Mouse (Mus musculus) lung, embryonic 14.5 days (tissue): Measurements from ENCODE around the gene Popdc3. TPM values are rescaled to one million over a fixed set of nuclear protein-coding genes. Genes with fewer than 3 reads are reported as not detected.
A peak's percentile ranks its signal among the peaks of the same experiment; 100 is the strongest.
"Not testable (repeated sequence)": the region's sequence is repeated elsewhere in the genome, so short reads cannot be mapped to it uniquely, and the experiment has no call there.

Source experiments
- ATAC-seq: fragments of 200-750 bp; cut with Nextera tagmentation; 2 replicates; pipeline ENCODE4 v1.8.0; 2017; ENCODE audit warnings: mild to moderate bottlenecking, moderate TSS enrichment, moderate library complexity; ENCODE audit not compliant: insufficient read depth
- DNase-seq: peaks from one replicate; pipeline ENCODE4 v3.0.0-alpha.2; 2015
- H3K27ac ChIP-seq: fragments of 300-500 bp; sonication (generic); 2 replicates; pipeline ENCODE4 v1.5.1; 2014; ENCODE audit warnings: low read depth, mild to moderate bottlenecking, moderate library complexity
- H3K27me3 ChIP-seq: fragments of 300-500 bp; sonication (generic); 2 replicates; pipeline ENCODE4 v1.6.1; 2014; ENCODE audit warnings: low read length, control low read depth; ENCODE audit not compliant: insufficient read depth
- H3K36me3 ChIP-seq: fragments of 300-500 bp; sonication (generic); 2 replicates; pipeline ENCODE4 v1.6.1; 2014; ENCODE audit warnings: control low read depth; ENCODE audit not compliant: insufficient read depth
- H3K4me1 ChIP-seq: fragments of 300-500 bp; sonication (generic); 2 replicates; pipeline ENCODE4 v1.6.1; 2014; ENCODE audit warnings: antibody characterized with exemption, control low read depth; ENCODE audit not compliant: insufficient read depth
- H3K4me2 ChIP-seq: fragments of 300-500 bp; sonication (generic); 2 replicates; pipeline ENCODE4 v1.6.1; 2014; ENCODE audit warnings: mild to moderate bottlenecking
- H3K4me3 ChIP-seq: fragments of 300-500 bp; sonication (generic); 2 replicates; pipeline ENCODE4 v1.5.1; 2014; ENCODE audit warnings: low read depth, low read length
- H3K9ac ChIP-seq: fragments of 300-500 bp; sonication (generic); 2 replicates; pipeline ENCODE4 v1.6.1; 2014
- H3K9me3 ChIP-seq: fragments of 300-500 bp; sonication (generic); 2 replicates; pipeline ENCODE4 v1.6.1; 2016; ENCODE audit warnings: low read depth, low read length, control low read depth
- CTCF ChIP-seq: IDR thresholded peaks from 2 replicates; pipeline ENCODE4 v1.5.1; 2016; ENCODE audit warnings: antibody characterized with exemption, low read depth
- WGBS: fragments of 180-500 bp; shearing (Covaris S2); extraction: QIAGEN DNeasy Blood & Tissue Kit; methylation state at CpG from one replicate; pipeline ENCODE4 v1.1.7; 2014; 5-methylcytosine and 5-hydroxymethylcytosine counted together
- polyA plus RNA-seq: library from polyadenylated mRNA; unstranded; fragments of >200 nt; fragmentation: Nextera tagmentation; extraction: Ambion mirVana; gene quantifications from 2 replicates; pipeline ENCODE4 v1.2.1, GENCODE M21; 2014

Gene Popdc3
- polyA plus RNA-seq = 0.45 and 0.99 TPM in 2 replicates

DNA sequence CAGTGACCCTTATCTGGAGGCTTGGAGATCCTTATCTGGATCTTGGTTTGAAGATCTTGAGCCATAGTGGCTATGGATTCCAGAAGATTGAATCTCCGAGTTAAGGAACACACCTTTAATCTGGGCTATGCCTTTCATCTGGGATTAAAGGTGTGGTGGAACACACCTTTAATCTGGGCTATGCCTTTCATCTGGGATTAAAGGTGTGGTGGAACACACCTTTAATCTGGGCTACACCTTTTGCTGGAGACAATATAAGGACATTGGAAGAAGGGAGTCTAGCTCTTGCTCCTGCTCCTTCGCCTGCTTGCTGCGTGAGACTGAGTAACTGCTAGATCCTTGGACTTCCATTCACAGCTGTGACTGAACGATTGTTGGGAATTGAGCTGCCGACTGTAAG lies at the start of gene Popdc3:
TSS of gene Popdc3 (plus strand) at position 301 of the 400 bp plus-strand sequence.
- WGBS = no CpG with 5 or more reads among the region's 5 CpGs
- H3K4me3 ChIP-seq, H3K4me1 ChIP-seq, H3K9ac ChIP-seq, DNase-seq, ATAC-seq, H3K27me3 ChIP-seq, H3K4me2 ChIP-seq, H3K27ac ChIP-seq, H3K9me3 ChIP-seq, H3K36me3 ChIP-seq: not testable (repeated sequence)

DNA sequence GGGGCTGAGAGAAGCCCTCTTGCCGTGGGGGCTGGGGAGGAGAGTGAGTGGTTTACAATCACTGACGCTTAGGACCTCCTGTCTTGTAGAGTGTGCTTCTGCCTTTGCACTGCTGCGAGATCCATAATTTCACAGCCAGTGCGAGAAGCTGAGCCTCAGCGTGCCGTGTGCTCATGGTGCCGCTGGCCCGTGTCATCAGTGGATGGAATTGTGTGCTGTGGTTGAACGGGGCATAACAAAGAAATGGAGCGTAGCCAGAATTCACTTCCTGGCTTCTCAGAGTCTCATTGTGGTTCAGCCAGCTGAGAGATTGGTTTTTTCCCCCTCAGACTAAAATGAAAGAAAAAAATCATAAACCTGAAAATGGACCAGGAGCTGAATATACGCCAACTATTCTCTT lies 48.8 kb upstream of the Popdc3 start:
- ATAC-seq (no peak; the same call in 1 of the 2 replicates), DNase-seq (peak; percentile 52)
- Histone ChIP-seq H3K27me3 (no peaks in the 10 kb centered on the region), H3K4me1 (no peaks in the 10 kb centered on the region), H3K9ac (no peak overlapping the region), H3K9me3 (no peaks in the 10 kb centered on the region), H3K27ac (no peak overlapping the region), H3K4me3 (no peak overlapping the region), H3K4me2 (no peak overlapping the region), H3K36me3 (peaks cover 46% of the 10 kb centered on the region)
- WGBS = 75% methylated on average over 11 of the region's 11 CpGs
- TF ChIP-seq CTCF = no peak

DNA sequence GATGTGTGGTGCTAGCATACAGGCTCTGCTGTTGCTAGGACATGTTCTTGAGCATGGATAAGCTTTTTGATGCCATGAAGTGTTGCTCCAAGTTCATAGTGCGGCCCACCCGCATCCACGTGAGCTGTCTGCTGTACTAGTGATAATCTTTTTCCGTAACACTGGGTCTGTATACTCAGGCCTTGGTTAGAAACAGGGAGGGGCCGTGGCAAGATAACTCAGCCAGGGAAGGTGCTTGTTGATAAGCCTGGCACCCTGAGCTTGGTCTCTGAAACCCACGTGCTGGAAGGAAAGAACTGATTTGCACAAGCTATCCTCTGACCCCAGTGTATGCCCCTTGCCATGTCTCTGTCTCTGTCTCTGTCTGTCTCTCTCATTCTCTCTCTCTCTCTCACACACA lies 47.9 kb upstream of the Popdc3 start:
- no peak for TF ChIP-seq CTCF
- H3K9ac ChIP-seq = no peak overlapping the region
- H3K27me3 ChIP-seq = no peaks in the 10 kb centered on the region
- H3K4me1 ChIP-seq = no peaks in the 10 kb centered on the region
- H3K9me3 ChIP-seq = no peaks in the 10 kb centered on the region
- no peak overlapping the region for H3K4me2 ChIP-seq
- ATAC-seq (0 out of 2 replicates have a peak, but pooled peaks have one; percentile 31), DNase-seq (no peak)
- no peak overlapping the region for H3K4me3 ChIP-seq
- no peak overlapping the region for H3K27ac ChIP-seq
- peaks cover 39% of the 10 kb centered on the region for H3K36me3 ChIP-seq
- 73% methylated on average over 6 of the region's 6 CpGs for WGBS

DNA sequence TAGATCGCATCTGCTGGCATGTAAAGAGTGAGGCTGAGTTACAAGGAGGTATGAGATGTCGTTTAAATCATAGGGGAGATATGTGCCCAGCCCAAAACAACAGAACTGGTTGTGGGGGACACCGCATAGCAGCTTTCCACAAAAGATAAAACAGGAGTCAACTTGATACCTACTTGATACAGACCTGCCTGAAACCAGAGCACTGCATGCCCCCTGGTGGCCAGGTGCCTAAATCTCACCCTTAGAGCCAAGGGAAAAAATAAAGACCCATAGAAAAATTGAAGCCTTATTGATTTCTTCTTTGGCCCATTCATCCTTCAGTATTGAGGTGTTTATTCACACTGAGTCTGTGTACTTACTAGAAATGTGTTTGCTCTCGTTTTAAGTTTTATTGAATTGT lies 45.5 kb upstream of the Popdc3 start:
- WGBS = 74% methylated on average over 4 of the region's 4 CpGs
- Histone ChIP-seq H3K4me1 (no peaks in the 10 kb centered on the region), H3K27me3 (no peaks in the 10 kb centered on the region), H3K9ac (no peak overlapping the region), H3K36me3 (peaks cover 19% of the 10 kb centered on the region), H3K4me2 (no peak overlapping the region), H3K27ac (no peak overlapping the region), H3K4me3 (no peak overlapping the region), H3K9me3 (no peaks in the 10 kb centered on the region)
- DNase-seq = peak; percentile 63
- no peak for ATAC-seq
- TF ChIP-seq CTCF = peak; percentile 68

DNA sequence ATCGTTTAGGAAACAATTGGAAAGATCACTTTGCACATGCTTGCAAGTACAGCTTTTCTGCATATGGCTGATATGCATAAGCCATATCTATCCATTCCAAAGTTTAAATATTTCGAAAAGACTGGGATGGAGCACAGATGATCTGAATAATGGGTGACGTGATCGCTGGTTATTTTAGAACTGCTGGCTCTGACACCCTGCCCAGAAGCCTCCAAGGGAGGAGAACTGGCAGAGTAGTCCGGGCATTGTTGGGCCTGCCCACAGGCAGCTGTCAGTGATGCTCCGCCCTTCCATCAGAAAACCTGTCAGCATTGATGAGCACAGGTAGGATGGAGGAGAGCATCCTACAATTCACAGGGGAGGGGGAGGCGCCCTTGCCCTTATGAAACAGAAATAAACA lies 41.1 kb upstream of the Popdc3 start:
- H3K9ac ChIP-seq = no peak overlapping the region
- no peak for TF ChIP-seq CTCF
- H3K4me1 ChIP-seq = no peaks in the 10 kb centered on the region
- no peaks in the 10 kb centered on the region for H3K27me3 ChIP-seq
- H3K36me3 ChIP-seq = 0 out of 2 replicates have a peak, but pooled peaks cover 3% of the 10 kb centered on the region
- H3K27ac ChIP-seq = no peak overlapping the region
- DNase-seq (no peak), ATAC-seq (no peak)
- 84% methylated on average over 7 of the region's 7 CpGs for WGBS
- no peak overlapping the region for H3K4me2 ChIP-seq
- H3K4me3 ChIP-seq = no peak overlapping the region
- H3K9me3 ChIP-seq = no peaks in the 10 kb centered on the region

DNA sequence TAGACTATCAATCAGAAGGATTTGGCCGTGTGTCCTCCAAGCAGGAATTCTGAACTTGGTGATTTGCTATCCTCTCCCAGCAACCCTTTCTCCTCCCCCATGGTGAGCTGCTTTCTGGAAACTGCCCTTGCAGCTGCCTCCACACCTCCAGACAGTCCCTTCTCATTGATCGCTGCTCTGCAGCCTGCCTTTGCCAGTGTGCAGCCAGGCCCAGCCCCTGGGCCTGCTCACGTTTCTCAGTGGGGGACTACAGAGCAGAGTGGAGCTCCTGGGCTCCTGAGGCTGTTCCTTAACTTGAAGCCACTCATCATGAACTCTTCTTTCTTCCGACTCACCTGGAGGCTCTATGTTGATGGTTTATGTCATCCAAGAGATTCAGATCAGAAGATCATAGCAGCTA lies 38.0 kb upstream of the Popdc3 start:
- Histone ChIP-seq H3K27ac (no peak overlapping the region), H3K36me3 (0 out of 2 replicates have a peak, but pooled peaks cover 3% of the 10 kb centered on the region), H3K9me3 (no peaks in the 10 kb centered on the region), H3K4me2 (no peak overlapping the region), H3K9ac (no peak overlapping the region), H3K4me3 (no peak overlapping the region), H3K4me1 (no peaks in the 10 kb centered on the region), H3K27me3 (no peaks in the 10 kb centered on the region)
- WGBS = 74% methylated on average over 4 of the region's 4 CpGs
- no peak for ATAC-seq
- DNase-seq = no peak
- TF ChIP-seq CTCF = no peak

DNA sequence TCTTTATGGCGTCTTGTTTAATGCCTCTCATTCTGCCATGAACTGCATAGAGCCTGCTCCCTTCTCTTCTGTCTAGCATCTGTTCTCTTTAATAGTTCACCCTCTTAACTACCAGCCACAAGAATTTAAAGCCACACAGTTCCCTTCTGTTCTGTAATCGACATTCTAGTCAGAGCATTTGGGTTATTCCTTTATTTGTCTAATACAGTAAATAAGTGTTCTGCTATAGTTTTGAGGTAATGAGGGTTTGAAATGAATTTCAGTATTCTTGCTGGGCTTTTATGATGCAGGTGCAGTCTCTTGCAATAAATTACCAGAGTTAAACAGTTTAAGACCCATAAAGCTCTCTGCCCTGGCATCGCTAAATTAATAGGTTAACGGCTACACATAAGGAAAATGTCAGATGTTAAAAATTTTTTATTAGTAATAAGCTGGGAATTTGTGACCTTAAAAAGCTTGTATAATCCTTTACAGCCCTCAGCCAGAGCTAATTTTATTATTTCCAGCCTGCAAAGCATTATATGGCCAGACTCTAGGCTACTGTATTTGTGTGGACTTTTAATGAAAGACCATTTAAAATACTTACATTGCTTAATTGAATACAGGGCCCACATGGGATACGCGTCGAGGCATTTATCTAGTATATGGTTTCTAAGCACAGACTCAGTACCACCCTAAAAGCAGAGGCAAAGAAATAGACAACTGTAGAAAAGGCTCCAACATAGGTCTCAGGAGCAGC lies 37.3 kb upstream of the Popdc3 start:
- H3K9ac ChIP-seq = no peak overlapping the region
- no peak overlapping the region for H3K4me2 ChIP-seq
- 90% methylated on average over 7 of the region's 7 CpGs for WGBS

More for the DNA sequence above, 37.3 kb upstream of the Popdc3 start:
- Histone ChIP-seq H3K27ac (no peak overlapping the region), H3K4me3 (no peak overlapping the region), H3K36me3 (0 out of 2 replicates have a peak, but pooled peaks cover 3% of the 10 kb centered on the region), H3K9me3 (no peaks in the 10 kb centered on the region), H3K4me1 (no peaks in the 10 kb centered on the region), H3K27me3 (no peaks in the 10 kb centered on the region)
- no peak for TF ChIP-seq CTCF
- ATAC-seq = no peak
- DNase-seq = no peak
